Mouse (Mus musculus) lung, postnatal 10 days (tissue): ENCODE results near the gene Sarm1.
"Not testable (repeated sequence)": the region's sequence is repeated elsewhere in the genome, so short reads cannot be mapped to it uniquely, and the experiment has no call there.

Experiments
- DNase-seq: peaks from one replicate; pipeline ENCODE4 v3.0.0; 2021

Sarm1 gene

DNA sequence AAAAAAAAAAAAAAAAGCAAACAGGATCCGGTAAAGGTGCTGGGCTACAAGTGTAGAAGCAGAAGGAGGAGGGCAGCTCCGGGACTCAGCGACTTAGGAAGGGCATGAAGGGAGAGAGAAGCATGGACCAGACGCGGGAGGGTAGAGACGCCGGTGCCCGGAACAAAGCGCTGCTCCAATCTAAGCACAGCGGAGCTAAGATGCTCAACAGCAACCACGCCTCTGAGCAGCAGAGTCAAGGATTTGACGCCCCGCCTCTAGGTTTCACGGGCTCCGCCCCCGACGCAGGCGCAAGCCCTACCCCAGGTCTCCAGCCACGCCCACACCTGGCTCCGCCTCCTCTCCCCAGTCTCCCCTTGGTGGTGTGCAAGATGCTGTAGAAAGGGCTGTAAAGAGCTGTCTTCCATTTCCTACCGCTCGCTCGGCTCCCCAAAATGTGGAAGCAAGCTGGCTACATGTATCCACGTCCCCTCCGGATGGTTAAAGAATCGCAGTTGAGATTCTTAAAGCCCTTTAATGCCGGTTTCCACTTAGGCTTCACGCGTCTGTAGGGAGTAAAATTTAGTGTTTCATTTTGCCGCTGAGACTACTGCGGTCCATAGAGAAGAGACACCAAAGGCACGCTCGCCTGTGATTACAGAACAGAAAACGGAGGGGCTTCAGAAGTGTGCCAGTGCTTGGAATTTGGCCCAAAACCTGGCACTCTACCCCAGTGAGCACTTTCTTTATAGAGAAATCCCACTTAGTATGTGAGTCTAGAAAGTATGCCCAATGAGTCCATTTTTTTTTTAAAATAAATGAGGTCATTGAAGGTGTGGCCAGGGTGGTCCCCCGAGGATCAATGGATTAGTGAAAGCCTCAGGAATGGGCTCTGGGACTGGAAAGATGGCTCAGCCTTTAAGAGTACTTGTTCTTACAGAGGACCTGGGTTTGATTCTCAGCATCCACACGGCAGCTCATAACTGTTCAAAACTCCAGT, at the start of gene Sarm1:
Gene Sarm1, minus strand, starts transcription at position 211 of the 979 bp plus-strand sequence.
- peak; percentile 95 for DNase-seq

DNA sequence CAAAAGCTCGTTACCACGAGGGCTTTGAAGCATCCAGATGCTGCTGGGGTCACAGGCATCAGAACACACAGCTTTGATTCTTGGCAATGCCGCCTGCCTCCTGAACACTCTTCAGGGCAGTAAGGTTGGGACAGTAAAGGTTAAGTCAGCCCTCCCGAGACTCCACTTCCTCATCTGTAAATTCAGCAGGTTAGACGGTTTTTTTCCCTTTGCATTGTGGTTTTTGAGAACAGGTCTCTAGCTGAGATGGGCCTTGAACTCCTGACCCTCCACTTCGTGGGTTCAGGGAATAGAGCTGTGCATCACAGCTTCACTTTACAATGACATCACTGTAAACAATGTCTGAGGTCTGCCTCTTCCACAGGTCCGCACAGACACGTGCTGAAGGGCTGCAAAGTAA, 47.6 kb upstream of the Sarm1 start:
- DNase-seq, result no peak

DNA sequence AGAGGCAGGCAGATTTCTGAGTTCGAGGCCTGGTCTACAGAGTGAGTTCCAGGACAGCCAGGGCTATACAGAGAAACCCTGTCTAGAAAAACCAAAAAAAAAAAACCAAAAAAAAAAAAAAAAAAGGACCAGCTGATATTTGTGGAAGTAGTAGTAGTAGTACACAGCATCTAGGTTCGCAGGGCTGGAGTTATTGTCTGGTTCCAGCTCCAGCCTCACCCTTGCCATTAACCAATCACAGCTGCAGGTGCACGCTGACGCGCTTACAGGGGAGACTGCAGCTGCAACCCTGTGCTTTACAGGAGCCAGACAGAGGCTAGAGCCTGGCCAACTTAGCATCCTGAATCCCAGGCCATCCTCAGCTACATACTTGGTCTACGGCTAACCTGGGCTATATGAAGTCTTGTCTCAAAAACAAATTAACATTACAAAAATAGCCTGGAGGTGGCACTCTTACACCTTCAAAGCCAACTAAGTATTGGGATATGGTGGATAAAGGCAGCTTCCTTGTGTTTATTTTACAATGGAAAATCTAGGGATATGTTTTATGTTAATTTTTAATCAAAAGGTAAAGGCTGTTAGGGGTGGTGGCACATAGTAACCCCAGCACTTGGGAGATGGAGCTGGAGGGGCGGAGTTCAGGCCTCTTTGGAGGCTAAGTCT, 47.0 kb upstream of the Sarm1 start:
- no peak for DNase-seq

DNA sequence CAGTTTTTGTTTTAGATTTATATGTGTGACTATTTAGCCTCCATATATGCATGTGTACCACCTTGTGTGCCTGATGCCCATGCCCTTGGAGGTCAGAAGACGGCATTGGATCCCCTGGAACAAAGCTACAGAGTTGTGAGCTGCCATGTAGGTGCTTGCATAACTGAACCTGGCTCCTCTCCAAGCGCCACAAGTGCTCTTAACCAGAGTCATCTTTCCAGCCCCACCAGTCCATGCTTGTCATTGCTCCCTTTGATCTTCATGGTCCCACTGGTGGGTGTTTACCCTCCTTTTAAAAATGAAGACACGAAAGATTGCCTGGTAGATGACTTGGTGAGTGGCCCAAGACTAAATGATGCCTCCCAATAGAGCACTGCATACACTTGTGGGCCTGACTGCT, 42.8 kb upstream of the Sarm1 start:
- DNase-seq, result peak; percentile 41

DNA sequence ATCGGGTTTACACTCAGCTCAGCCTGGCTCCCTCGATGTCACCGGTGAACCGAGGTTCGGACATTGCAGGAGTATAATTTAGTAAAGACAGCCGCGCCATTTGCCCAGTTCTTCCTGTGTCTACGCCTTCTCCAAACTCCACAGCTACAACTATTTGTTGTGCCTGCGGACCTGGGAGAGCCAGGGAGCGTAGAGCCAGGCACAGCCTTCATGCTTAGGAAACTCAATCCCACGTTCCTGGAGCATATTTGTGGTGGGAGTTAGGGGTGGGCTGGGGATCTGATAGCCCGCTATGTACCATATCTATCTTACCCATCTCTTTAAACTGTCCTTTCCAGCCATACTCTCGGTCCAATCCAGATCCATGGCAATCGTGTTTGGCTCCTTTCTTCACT, 39.1 kb upstream of the Sarm1 start:
- DNase-seq, result no peak

DNA sequence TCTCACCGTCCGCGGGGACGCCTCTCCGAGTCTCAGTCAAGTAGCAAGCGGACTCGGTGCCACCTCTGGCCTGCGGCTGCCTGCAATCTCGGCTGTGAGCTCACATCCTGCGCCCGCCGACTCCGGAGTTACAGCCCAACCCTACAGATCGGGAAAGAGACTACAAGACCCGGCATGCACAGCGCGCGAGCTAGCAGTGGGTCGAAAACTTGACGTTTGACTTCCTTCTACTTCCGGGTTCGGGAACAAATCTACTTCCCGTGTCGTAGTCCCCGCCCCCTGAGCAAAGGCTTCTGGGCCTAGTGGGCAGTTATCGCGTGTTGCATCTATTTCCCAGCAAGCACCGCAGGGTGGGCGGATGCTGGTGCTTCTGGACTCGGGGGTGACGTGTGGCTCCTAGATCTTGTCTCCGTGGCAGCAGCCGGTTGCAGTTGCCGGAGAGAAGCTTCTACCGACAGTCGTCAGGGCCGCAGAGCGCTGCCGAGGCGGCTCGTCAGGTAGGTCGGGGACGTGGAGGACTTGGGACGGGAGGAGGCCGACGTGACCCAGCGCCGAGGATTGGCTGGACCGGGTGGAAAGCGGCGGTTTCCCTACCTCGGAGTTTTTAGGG, 38.6 kb upstream of the Sarm1 start, which contains the start of the genes Tnfaip1 and Ift20:
Gene Tnfaip1, minus strand, starts transcription at position 253 of the 610 bp plus-strand sequence.
Gene Ift20, plus strand, starts transcription at position 282 of the 610 bp plus-strand sequence.
- DNase-seq, result peak; percentile 99

DNA sequence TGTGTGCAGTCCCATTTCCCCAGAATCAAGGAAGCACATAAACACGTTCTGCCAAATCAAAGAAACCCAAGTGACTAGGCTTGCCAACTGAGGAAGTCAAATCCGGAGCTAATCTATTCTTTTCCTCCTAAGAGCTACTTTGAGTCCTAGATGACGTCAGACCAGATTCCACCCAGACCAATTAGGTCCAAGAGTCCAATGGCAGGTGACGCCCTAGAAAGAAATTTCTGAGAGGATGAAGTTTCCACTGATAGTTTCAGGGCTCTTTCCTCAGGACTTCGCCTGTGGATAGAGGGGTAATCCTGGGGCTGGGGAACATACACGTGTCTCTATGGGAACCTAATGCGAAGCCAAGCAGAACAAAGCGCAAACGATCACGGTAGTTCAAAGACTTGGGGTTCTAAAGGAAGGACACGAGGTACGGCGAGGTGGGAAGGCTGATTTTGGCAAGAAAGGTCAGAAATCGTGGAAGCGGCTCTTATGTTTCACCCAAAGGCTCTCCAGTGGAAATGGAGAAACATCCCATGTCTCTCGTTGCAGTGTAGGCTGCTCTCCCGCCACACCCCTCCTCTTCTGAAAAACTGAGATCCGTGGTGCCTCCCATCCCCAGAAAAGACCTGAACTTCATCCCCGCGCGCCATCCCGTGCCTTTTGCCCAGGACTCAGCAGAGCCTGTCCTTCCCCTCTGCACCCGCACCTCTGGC, 38.0 kb upstream of the Sarm1 start:
- DNase-seq, result peak; percentile 75

DNA sequence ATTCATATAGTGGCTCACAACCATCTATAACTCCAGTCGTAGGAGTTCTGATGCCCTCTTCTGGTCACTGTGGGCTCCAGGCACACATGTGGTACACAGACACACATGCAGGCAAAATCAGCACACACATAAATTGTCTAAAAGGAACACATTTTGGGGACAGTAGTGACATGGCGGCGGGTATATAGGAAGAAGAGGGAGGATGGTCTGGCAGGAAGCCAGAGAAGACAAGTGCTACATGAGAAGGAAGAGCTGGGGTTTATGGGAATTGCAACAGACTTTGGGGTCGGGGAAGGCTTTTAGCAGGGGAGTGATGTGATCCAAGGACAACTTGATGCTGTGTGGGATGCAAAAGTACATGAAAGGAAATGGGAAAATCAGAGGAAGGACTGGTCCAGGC, 37.0 kb upstream of the Sarm1 start:
- DNase-seq, result no peak

DNA sequence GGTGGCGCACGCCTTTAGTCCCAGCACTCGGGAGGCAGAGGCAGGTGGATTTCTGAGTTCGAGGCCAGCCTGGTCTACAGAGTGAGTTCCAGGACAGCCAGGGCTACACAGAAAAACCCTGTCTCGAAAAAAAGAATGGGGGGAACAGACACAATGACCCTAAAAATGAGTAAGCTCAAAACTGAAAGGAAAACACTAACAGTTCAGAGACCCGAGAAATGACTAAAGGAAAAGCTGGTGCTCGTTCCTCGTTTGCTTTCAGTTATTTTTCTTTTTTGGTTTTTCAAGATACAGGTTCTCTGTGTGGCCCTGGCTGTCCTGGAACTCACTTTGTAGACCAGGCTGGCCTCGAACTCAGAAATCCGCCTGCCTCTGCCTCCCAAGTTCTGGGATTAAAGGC, 34.0 kb upstream of the Sarm1 start:
- DNase-seq, result not testable (repeated sequence)

DNA sequence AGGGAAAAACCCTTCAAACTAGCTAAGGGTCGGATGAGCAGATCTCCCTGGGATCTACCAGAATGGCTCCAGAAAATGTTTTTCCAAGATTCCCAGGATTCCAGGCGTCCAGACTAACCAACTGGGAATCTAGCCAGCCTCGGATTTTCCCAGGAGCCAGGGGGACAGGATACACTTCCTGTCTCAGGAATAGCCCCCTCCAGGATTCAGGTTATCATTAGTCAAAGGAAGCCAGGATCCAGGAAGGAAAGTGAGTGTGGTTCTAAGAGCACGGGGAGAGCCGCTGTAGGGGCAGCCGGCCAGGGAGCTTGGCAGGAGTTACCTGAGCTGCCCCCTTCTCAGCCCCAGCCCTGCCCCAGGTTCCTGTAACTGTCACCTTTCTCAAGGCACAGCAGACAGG, 33.5 kb upstream of the Sarm1 start:
- DNase-seq, result peak; percentile 78

DNA sequence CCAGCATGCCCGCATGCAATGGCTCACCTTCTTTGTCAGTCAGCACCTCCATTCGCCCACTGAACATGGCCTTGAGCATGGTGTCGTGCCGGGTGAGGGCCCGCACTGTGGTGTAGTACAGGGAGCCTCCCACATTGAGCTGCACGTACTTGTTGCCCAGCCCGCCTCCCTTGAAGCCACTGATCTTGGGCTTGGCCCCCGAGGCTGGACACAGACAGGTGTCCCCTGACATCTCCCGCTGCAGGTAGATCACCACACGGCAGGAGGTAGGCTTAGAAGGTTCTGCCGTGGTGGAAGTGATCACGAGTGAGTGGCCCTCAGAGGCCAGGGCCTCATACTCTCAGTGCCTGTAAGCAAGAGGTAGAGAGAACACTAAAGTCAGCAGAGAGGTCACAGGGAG, 32.4 kb upstream of the Sarm1 start:
- DNase-seq, result no peak

DNA sequence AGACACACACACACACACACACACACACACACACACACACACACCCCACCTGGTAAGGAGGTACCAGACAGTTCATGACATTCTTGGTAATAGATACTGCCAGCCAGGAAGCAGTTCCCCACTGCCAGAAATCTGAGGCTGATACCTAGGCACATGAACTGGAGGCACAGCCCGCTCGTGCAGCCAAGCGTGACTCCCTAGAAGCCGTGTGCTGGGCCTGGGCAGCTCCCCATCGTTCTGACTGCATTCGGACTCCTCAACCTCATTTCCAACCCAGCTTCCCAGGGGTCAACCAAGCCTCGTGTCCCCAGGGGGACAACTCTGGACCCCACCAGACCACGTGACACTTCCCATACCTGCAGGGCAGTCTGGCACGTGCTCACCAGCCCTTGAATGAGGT, 31.2 kb upstream of the Sarm1 start:
- DNase-seq, result no peak

DNA sequence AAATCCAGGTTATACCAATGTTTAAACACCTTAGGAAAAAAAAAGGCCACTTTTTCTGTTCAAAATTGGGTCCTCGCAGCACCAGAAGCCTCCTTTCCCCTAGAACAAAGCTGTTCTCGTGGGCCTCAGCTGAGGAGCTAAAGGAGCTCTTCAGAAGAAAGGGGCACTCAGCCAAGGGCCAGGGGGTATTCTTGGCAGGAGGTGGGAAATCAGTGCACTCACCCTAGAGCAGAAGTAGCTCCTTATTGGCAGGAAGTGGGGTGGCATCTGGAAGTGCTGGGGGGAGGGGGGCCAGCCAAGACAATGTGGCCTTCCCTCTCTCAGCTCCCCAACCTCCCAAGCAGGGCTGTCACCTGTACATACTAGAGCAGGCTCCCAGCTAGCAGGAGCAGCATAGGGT, 27.3 kb upstream of the Sarm1 start:
- peak; percentile 65 for DNase-seq

DNA sequence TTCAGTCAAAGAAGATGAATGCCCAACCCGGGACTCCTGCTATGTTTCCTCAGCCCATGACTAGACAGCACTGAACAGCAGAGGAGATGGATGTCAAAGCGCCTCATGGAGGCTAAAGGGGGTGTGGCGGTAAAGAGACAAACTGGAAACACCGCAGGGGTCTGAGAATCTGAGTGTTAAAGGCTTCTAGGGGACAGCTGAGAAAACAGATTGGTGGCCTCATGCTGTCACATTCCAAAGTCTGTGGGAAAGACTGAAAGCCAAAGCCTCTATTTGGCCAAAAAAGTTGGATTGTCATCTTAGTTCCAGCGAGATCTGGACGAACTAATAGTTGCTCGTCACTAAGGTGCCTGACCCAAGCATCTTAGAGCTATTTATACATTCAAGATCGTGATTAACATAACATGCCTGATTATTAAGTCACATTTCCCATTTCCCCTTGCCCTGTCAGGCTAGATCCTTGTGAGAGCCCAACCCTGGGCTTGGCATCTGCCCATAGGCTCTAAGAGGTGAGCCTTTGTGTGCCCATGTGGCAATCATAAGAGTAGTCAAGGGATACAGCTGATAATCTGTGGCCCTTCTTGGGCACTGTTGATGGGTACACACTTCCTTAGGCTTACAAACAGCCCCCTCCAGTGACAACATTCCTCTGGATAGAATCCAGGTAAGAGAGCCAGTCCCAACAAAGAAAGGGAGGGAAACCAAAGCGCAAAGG, 25.8 kb upstream of the Sarm1 start:
- DNase-seq, result peak; percentile 58

DNA sequence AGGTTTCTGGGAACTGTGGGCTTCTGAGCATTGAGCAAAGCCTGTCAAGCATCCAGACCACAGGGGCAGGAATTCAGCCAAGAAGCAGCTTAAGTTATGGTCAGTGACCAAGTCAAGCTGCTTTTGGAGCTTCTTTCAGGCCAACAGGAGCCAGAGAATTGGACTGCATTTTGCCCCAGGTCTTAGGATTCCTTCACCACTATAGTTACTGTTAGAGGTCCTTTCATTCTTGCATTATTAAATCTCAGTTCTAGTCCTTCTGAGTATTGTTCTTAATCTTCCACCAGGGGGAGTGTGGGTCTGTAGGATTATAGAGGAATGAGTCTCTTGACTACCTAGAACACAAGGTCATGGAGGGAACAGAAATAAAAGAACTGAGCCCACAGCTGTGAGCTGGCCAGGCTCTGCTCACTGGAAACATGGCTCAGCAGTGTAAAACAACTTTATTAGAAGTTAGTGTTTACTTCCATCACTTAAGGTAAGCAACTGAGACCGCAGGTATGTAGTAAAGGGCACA, 25.0 kb upstream of the Sarm1 start:
- DNase-seq, result peak; percentile 49

DNA sequence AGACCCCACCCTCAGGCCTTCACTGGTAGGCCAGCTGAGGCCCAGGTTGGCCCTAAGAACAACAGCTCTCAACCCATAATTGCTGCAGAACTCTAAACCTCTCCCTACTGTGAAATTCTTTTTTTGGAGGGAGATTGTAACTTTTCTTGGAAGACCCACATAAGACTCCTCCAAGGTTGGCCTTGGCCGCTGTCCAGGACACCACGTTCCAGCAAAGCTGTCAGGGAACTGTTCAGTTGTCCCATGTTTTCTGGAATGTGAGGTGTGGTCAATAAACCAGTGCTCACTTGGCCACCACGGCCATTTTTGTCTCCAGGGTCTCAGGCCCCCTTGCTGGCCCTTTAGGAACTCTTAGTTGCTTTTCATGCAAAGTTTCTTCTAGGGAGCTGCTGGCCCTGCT, 24.3 kb upstream of the Sarm1 start:
- no peak for DNase-seq

DNA sequence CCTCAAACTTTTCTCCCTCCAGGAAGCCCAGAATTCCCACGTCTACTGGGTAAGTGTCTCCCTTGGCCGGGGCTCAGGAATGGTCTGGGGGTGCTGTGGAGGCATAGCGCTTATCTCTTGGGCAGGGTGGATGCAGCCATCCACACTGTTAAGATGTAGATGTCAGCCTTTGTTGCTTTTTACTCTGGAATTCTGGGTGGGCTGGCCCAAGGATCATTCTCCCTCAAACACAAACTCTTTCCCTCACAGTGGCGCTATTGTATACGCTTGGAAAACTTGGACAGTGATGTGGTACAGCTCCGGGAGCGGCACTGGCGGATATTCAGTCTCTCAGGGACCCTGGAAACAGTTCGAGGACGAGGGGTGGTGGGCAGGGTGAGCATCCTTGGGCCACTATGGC, 21.4 kb upstream of the Sarm1 start:
- no peak for DNase-seq

DNA sequence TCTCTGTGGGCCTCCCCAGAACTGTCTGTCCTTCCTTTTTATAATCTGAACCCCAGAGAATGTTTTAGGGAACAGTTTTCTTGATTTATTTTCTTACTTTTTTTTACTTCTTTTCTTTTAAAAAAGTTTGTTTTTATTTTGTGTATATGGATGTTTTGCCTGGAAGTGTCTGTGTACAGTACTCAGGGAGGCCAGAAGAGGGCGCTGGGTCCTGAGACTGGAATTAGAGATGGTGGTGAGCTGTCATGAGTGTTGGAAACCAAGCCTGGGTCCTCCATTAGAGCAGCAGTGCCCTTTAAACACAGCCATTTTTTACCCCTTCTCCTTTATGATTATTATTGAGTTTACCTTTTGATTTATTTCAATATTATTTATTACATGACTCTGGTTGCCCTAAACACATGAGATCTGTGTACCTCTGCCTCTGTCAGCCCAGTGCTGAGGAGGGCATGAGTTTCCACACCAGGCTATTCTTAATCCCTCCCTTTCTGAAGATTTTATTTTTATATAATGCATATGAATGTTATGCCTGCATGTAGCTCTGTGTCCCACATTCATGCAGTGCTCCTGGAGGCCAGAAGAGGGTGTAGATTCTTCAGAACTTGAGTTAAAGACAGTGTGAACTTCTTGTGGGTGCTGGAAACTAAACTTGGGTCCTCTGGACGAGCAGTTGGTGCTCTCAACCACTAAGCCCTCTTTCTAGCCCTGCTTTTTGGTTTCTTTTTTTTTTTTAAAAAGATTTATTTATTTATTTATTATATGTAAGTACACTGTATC, 18.2 kb upstream of the Sarm1 start:
- DNase-seq, result no peak

DNA sequence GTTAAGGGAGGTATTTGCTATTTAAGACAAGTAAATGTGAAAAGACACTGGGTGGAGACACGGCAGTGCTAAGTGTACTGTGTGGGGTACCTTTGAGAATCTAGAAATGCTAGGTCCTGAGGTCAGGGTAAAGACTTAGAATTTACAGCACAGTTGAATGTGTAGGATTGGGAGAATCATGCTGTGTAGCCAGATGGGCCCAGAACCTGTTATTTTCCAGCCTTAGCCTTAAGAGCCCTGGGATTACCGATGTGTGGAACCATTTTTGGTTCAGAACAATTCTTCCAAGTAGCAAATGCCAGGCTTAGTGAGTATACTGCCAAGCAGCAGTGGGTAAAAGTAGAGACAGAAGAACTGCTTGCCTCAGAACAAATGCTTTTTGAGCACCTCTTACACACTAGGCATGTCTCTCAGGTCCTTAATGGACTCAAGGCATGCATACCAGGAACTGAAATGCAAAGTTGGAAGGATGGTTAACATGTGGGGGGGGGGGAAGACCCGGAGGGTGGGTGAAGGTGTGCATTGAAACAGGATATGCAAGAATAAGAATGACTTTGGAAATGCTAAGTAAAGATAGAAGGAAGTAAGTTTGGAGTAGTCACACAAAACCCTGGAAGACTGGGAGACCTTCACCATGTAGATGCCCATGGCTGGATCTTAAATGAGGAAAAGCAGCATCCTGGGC, 15.7 kb upstream of the Sarm1 start:
- no peak for DNase-seq
